Mouse (Mus musculus): ENCODE results near the gene Foxl1.
A peak's percentile ranks its signal among the peaks of the same experiment; 100 is the strongest.

The Foxl1 gene

GRCm38 (mm10) chr8:121127756-121128375 lies at the start of gene Foxl1:
Gene Foxl1 (plus strand): TSS chr8:121127940.
- no peak for DNase-seq (ENCODE audit: low read depth)

DNA sequence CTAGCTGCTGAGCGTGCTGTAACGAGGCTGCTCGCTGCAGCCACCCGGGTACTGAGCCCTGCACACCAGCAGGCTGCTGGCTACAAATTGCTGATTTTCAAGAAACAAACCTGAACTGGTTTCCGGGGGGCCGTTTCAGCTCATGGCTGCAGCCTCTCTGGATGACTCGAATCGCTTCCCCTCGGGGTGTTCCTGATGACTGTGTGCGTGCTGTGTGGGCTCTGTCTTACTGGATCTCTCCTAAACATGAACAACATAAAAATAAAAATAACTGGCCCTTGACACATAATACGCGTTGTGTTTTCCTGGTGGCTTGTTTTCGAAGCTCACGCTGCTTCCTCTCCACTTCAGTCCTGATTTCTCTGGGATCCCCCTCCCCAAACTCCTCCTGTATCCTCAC lies 49.0 kb upstream of the Foxl1 start:
- no peak for DNase-seq (ENCODE audit: low read depth)

GRCm38 (mm10) chr8:121079201-121079600 lies 48.5 kb upstream of the Foxl1 start:
- DNase-seq (ENCODE audit: low read depth) = no peak

DNA sequence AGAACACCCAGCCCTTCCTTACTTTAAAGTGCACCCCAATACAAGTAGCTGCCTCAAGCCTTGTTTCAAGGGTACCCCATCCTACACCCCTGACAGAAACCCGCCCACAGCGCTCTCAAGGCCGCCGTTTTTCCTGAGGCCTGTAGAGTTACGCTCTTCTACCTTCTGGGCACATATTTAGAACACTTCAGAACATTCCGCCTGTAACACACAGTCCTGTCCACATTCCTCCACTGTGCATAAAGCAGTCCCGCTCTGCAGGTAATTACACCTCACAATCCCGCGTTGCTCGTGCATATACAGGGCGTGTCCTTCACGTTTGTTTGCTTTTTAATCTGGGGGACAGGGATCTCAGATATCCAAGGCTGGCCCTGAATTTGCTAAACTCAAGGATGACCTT lies 47.8 kb upstream of the Foxl1 start:
- no peak for DNase-seq (ENCODE audit: low read depth)

DNA sequence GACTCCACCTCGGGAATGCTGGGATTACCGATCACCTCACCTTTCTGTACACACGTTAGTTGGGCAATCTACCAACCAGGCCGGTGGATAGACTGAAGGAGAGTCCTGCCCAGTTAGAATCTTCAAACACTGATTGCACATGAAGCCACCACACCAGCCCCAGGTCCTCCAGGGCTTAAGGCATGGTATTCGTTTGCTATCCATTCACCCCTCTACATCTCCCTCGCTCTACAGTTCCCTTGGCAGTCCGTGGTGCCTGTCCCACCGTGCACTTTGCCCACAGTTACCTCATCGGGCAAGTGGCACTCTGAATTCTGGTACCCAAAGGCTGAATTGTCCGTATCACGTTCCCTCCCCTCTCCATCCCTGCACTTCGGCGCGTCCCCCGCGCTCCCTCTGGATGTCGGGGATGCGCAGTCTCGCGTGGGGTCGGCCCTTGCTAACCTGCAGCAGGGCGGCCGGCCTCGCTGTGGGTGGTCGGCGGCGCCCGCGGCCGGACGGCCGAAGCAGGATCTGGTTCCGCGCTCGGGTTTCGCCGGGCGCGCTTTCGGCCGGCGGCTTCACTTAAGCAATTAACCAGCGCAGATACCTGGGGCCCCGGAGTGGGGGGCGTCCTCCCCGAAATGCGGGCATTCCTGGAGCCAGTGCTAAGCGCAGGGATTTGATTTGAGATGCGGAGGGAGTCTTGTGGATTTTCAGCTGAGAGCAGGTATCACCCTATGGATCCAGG lies 47.2 kb upstream of the Foxl1 start:
- DNase-seq (ENCODE audit: low read depth) = no peak

GRCm38 (mm10) chr8:121081398-121081797 lies 46.3 kb upstream of the Foxl1 start:
- no peak for DNase-seq (ENCODE audit: low read depth)

- no peak for DNase-seq (ENCODE audit: low read depth)
Measured at GRCm38 (mm10) chr8:121082218-121083092, 45.3 kb upstream of the Foxl1 start.

DNA sequence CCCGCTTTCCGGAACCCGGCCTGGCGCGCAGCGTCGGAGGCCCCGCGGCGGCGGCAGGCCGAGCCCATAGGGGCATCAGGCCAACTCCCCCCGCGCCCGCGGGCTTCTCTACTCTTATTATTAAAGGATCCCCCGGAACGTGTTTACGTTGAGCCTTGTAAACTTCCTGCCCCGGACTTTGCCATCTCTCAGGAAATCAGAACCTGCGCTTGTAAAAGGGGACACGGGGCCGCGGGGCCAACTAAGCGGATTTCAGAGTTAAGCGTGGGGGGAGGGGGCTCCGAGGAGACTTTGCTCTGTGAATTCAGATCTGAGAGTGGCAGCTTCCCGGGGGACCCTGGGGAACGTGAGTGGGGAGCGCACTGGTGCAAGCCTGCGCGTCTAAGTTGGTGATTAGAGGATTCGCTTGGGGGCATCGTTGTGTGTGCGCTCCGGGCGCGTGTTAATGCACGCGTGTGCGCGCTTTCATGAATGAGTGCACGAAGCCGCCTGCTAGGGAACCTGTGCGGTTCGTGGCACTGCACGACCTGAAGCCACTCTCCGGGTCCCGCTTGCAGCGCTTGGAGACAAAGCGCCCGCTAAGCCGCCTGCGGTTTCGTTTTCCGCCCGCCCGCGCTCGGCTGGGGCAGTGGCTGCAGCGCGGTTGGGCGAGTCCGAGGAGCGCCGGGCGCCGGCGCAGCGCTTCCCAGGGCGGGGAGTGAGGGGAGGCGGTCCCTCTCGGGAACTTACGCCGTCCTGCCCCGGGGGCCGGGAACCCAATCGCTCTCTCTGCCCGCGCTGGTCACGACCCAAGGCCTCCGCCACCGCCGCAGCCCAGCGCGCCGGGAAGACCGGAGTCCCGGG lies 44.4 kb upstream of the Foxl1 start:
- DNase-seq (ENCODE audit: low read depth) = no peak

GRCm38 (mm10) chr8:121083936-121084209 lies 43.9 kb upstream of the Foxl1 start:
- no peak for DNase-seq (ENCODE audit: low read depth)

DNA sequence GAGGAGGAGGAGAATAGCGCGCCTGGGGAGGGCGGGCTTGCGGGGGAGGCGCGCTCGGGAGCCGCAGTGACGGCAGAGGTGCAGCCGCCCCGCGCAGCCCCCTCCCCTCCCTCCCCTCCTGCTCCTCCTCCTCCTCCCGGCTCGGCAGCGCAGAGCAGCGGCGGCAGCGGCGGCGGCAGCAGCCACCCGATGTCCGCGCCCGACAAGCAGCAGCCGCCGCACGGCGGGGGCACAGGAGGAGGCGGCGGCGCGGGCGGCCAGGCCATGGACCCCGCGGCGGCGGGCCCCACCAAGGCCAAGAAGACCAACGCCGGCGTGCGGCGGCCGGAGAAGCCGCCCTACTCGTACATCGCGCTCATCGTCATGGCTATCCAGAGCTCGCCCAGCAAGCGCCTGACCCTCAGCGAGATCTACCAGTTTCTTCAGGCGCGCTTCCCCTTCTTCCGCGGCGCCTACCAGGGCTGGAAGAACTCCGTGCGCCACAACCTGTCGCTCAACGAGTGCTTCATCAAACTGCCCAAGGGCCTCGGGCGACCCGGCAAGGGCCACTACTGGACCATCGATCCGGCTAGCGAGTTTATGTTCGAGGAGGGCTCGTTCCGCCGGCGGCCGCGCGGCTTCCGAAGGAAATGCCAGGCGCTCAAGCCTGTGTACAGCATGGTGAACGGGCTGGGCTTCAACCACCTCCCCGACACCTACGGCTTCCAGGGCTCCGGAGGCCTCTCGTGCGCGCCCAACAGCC lies 43.4 kb upstream of the Foxl1 start, which contains the start of gene Foxf1:
Foxf1 (plus strand) TSS at position 177 of the 742 bp plus-strand sequence.
- DNase-seq (ENCODE audit: low read depth) = no peak

- DNase-seq (ENCODE audit: low read depth) = no peak
Measured at GRCm38 (mm10) chr8:121085011-121085410, 42.7 kb upstream of the Foxl1 start.

- no peak for DNase-seq (ENCODE audit: low read depth)
Measured at GRCm38 (mm10) chr8:121085561-121085960, 42.2 kb upstream of the Foxl1 start.

GRCm38 (mm10) chr8:121086004-121086900 lies 41.5 kb upstream of the Foxl1 start:
- DNase-seq (ENCODE audit: low read depth) = no peak

GRCm38 (mm10) chr8:121088281-121088680 lies 39.5 kb upstream of the Foxl1 start:
- DNase-seq (ENCODE audit: low read depth) = no peak

DNA sequence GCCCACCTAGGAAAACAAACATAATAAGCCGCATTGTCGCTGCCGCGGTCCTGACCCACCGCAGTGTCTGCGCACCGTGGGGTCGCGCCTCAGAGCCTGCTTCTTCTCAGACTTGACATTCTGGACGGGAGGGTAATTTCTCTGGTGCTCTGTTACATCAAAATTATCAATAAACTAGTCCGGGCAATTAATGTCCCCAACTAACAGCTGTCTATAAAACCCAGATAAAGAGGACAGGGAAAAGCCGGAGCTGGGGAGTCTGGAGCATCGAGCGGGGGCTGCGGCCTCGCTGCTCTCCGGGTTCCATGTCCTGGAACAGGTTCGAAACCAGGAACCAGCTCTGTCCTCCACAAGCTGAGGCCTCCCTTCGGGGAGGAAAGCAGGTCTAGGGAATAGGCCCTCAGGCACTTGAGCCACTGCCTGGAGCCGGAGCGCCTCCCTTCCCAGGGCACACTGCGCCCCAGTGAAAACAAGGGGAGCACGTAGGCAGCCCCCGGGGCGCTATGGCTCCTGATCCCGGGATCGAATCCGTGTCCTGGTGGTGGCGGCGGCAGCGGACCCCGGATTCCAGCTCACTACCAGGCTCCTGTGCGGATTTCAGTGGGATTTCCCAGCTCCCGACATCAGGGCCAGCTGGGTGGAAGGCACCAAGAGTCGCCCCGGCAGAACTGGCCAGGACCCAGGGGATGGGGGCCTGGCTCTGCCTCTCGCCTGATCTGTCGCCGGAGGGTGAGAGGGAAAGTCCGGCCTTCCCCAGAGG lies 38.7 kb upstream of the Foxl1 start:
- no peak for DNase-seq (ENCODE audit: low read depth)

DNA sequence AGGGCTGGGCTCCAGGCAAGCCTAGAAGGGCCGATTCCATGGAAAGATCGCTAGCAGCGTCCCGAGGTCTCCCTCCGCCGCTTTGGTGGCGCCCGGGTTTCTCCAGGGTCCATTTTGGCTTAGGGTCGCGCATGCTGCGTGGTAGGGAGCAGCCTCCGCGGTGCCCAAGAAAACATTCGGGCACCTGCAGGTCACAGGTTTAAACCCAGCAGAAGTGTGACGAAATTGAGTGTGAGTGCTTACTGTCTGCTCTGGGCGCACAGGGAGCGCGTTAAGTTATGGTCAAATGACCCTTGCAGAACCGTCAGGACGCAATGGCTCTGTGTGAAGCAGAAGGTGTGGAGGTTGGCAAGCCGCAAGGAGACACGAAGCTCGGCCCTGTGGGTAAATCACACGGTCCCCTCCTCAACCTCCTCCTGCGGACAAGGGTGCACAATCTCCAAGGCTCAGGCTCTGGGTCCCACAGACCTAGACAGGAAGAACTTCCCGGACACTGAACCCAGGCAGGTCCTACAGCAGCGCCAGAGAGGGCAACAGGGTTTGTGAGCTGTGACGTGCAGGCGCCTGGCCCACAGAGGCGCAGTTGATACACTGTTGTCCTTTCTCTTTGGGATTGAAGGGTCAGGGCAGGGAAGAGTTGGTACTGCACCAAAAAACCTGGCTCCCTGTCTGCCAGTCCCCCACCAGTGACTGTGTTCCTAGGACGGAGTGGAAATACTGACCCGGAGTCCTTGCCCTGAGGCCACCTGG lies 37.9 kb upstream of the Foxl1 start:
- no peak for DNase-seq (ENCODE audit: low read depth)

DNA sequence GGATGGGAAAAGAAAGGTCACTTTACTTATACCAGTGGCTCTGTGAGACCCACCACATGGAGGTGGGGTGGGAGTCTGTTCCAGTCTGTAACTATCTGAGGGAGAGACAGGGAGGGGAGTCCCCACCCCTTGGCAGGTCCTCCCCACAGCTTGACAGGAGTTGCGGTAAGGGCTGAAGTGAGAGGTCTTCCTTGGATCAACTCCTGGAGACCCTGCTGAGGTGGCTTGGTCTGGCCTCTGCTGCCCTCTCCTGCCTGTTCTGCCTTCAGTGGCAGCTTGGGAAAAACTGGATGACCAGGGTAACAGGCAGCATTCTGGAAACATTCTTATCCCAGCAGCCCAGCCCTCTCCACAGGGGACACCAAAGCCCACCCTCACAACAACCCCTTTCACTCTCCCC lies 37.0 kb upstream of the Foxl1 start:
- DNase-seq (ENCODE audit: low read depth) = no peak

- no peak for DNase-seq (ENCODE audit: low read depth)
Measured at GRCm38 (mm10) chr8:121092141-121092540, 35.6 kb upstream of the Foxl1 start.

DNA sequence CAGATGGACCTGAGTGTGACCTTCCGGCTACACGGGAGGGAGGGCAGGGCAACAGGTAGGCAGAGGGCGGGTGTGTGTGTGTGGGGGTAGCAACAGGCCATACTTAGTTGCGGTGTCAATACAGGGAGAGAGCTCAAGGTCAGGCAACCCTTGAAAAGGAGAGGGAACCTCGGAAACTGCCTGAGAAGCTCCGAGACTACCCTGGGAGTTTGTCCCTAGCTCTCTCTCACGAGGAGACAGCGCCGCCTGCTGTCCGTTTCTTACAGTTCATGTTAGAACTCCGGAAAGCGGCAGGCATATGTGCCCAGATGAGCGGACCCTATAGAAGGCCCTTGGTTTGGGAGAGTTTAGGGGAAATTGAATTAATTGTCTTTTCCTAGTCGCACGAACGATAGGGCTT lies 35.1 kb upstream of the Foxl1 start:
- DNase-seq (ENCODE audit: low read depth) = peak; percentile 77
